In the genomic region with DNA sequence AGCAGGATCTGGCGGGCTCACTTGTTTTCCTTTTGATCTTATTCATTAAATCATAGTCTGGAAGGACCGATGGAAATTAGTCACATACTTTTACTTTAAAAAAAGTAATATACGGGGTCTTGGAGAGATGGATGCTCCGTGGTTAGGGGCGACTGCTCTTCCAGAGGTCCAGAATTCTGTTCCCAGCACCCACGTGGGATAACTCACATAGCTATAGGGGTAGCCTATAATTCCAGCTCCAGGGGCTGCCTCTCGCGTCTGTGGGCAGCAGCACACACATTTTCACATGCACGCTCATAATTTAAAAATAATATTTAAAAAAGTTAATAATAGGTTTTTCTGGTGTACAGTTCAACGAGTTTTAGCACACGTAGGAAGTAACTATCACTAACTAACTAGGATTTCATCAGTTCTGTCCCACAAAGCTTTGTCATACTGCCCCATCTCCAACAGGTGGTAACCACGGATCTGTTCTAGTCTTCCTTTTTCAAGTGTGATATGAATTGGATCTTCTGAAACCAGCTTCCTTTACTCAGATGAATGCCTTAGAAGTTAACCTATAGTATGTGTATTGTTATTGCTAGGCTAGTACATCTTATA, we compare ENCODE assay signal across 8 mouse cellular contexts. TPM values are rescaled to one million over a fixed set of nuclear protein-coding genes. Genes with fewer than 3 reads are reported as not detected.
DNase-seq lines count a peak whose midpoint lies in the region; ATAC-seq and TF ChIP-seq lines count a peak whose summit lies in the region.

No protein-coding gene starts in this region.

- H3K4me3 ChIP-seq in spleen, adult 2 months (ENCODE audit: extremely low read depth, insufficient read depth, insufficient read length), result peak overlapping the region; percentile 98
- peak overlapping the region; percentile 85 for H3K4me3 ChIP-seq in embryonic facial prominence, embryonic 13.5 days
- peak overlapping the region; percentile 92 for H3K4me3 ChIP-seq in limb, embryonic 14.5 days (replicated peaks; ENCODE audit: low read length)
- peak overlapping the region; percentile 87 for H3K4me3 ChIP-seq in stomach, embryonic 14.5 days (ENCODE audit: low read depth, low read length)

- no peaks in the 10 kb centered on the region for H3K9me3 ChIP-seq in embryonic facial prominence, embryonic 13.5 days
- no peaks in the 10 kb centered on the region for H3K9me3 ChIP-seq in limb, embryonic 14.5 days (ENCODE audit: control insufficient read depth, low read length)
- no peaks in the 10 kb centered on the region for H3K9me3 ChIP-seq in stomach, embryonic 14.5 days (ENCODE audit: control insufficient read depth, low read depth, low read length)

- intact Hi-C loops in left cerebral cortex, postnatal 10 days (cut with DNase I), result loop anchor here (5.0 kb wide), 2 partner anchors 40 to 60 kb away; no protein-coding TSS in a partner anchor

- ATAC-seq in embryonic facial prominence, embryonic 13.5 days (ENCODE audit: insufficient number of reproducible peaks, insufficient read depth, low FRiP score, low TSS enrichment, low read depth), result no peak
- no peak for ATAC-seq in limb, embryonic 14.5 days (ENCODE audit: low FRiP score, low read depth)
- no peak for ATAC-seq in stomach, embryonic 14.5 days (ENCODE audit: insufficient number of reproducible peaks, insufficient read depth, low FRiP score, low read depth)

- peaks cover 5% of the 10 kb centered on the region; the same call in 1 of the 2 replicates for H3K4me1 ChIP-seq in spleen, adult 2 months (ENCODE audit: control insufficient read depth, insufficient read depth, insufficient read length)
- peaks cover 12% of the 10 kb centered on the region for H3K4me1 ChIP-seq in embryonic facial prominence, embryonic 13.5 days
- H3K4me1 ChIP-seq in limb, embryonic 14.5 days (ENCODE audit: control insufficient read depth, insufficient read depth, low read length), result peaks cover 16% of the 10 kb centered on the region
- H3K4me1 ChIP-seq in stomach, embryonic 14.5 days (ENCODE audit: control insufficient read depth, insufficient read depth, low read length), result 0 out of 2 replicates have a peak, but pooled peaks cover 3% of the 10 kb centered on the region

- 1% methylated on average over 12 of the region's 12 CpGs for WGBS in spleen, adult 2 months
- WGBS in embryonic facial prominence, embryonic 13.5 days, result 19% methylated on average over 12 of the region's 12 CpGs
- 13% methylated on average over 12 of the region's 12 CpGs for WGBS in limb, embryonic 14.5 days
- 15% methylated on average over 12 of the region's 12 CpGs for WGBS in stomach, embryonic 14.5 days

- peaks cover 7% of the 10 kb centered on the region for H3K36me3 ChIP-seq in spleen, adult 2 months (ENCODE audit: control insufficient read depth, insufficient read depth, low read length)
- H3K36me3 ChIP-seq in embryonic facial prominence, embryonic 13.5 days, result peaks cover 11% of the 10 kb centered on the region
- peaks cover 14% of the 10 kb centered on the region for H3K36me3 ChIP-seq in limb, embryonic 14.5 days (ENCODE audit: control insufficient read depth, insufficient read depth, low read length)
- H3K36me3 ChIP-seq in stomach, embryonic 14.5 days (ENCODE audit: control insufficient read depth, insufficient read depth, low read length), result no peaks in the 10 kb centered on the region; the same call in 1 of the 2 replicates

- TF ChIP-seq POLR2A in spleen, adult 2 months (IDR thresholded peaks at IDR 0.05; ENCODE audit: low read depth, low read length), result no peak
- TF ChIP-seq POLR2A in limb, embryonic 14.5 days (IDR thresholded peaks at IDR 0.05; ENCODE audit: borderline replicate concordance, extremely low read depth, insufficient read depth, insufficient read length), result no peak

- peak overlapping the region; percentile 50 for H3K27ac ChIP-seq in spleen, adult 2 months (ENCODE audit: insufficient read depth, low read length)
- H3K27ac ChIP-seq in embryonic facial prominence, embryonic 13.5 days, result peak overlapping the region; percentile 95
- H3K27ac ChIP-seq in limb, embryonic 14.5 days (replicated peaks; ENCODE audit: low read depth, low read length), result no peak overlapping the region
- no peak overlapping the region for H3K27ac ChIP-seq in stomach, embryonic 14.5 days (ENCODE audit: low read length)

- no peaks in the 10 kb centered on the region for H3K27me3 ChIP-seq in spleen, adult 2 months (ENCODE audit: control insufficient read depth, insufficient read depth, low read length)
- H3K27me3 ChIP-seq in embryonic facial prominence, embryonic 13.5 days, result no peaks in the 10 kb centered on the region
- H3K27me3 ChIP-seq in limb, embryonic 14.5 days (ENCODE audit: control insufficient read depth, insufficient read depth, low read length), result no peaks in the 10 kb centered on the region
- H3K27me3 ChIP-seq in stomach, embryonic 14.5 days (ENCODE audit: control insufficient read depth, insufficient read depth, low read length), result no peaks in the 10 kb centered on the region

- no peak for DNase-seq in spleen, adult 2 months (ENCODE audit: low read depth in 1 of 2, low spot score in 2 of 2)
- DNase-seq in spleen, adult 18-20 months, result no peak
- no peak for DNase-seq in limb, embryonic 14.5 days (ENCODE audit: low spot score)
- no peak for DNase-seq in ovary, postnatal 14 days (ENCODE audit: low spot score)
- DNase-seq in kidney, adult 8-10 months, result no peak
- DNase-seq in left cerebral cortex, postnatal 10 days (ENCODE audit: extremely low spot score in 1 of 2, low spot score in 2 of 2), result no peak

- no peak for TF ChIP-seq CTCF in spleen, adult 2 months (IDR thresholded peaks at IDR 0.05; ENCODE audit: extremely low read depth, insufficient read depth, insufficient read length, insufficient replicate concordance)

- peak overlapping the region; percentile 72 for H3K4me2 ChIP-seq in embryonic facial prominence, embryonic 13.5 days
- H3K4me2 ChIP-seq in limb, embryonic 14.5 days (replicated peaks; ENCODE audit: low read depth, low read length, severe bottlenecking), result peak overlapping the region; percentile 77
- H3K4me2 ChIP-seq in stomach, embryonic 14.5 days (replicated peaks; ENCODE audit: low read depth, low read length), result peak overlapping the region; percentile 49

- peak overlapping the region; percentile 94 for H3K9ac ChIP-seq in embryonic facial prominence, embryonic 13.5 days
- H3K9ac ChIP-seq in limb, embryonic 14.5 days (ENCODE audit: low read depth, low read length, severe bottlenecking), result peak overlapping the region; percentile 91
- H3K9ac ChIP-seq in stomach, embryonic 14.5 days (replicated peaks; ENCODE audit: low read depth, low read length), result peak overlapping the region; percentile 12; the same call in 1 of the 2 replicates

RNA-seq across cellular contexts. Expression of a gene that starts 1.2 kb away (rescaled TPM):
- polyA plus RNA-seq in spleen, adult 2 months (2012; rRNA removed), result 69.7 and 79.4 TPM in 2 replicates
- polyA plus RNA-seq in embryonic facial prominence, embryonic 13.5 days (2015; fragmentation: Nextera tagmentation; extraction: Ambion mirVana), result 42.1 and 49.5 TPM in 2 replicates
- 25.6 and 25.8 TPM in 2 replicates for polyA plus RNA-seq in limb, embryonic 14.5 days (2012; rRNA removed)
- 27.5 and 32.9 TPM in 2 replicates for polyA plus RNA-seq in limb, embryonic 14.5 days (2014; fragmentation: Nextera tagmentation; extraction: Ambion mirVana)
- polyA plus RNA-seq in stomach, embryonic 14.5 days (2014; fragmentation: Nextera tagmentation; extraction: Ambion mirVana), result 25.2 and 26.9 TPM in 2 replicates
- 10 to 100 TPM; 10.9 to 11.5 TPM for total RNA-seq in left cerebral cortex, postnatal 10 days (2021)

Comparison
In these comparisons a context has a peak if more than half of its experiments do, and no peak if none do; other contexts are left out.
1. H3K27ac ChIP-seq: peak in spleen, adult 2 months (single experiment) and embryonic facial prominence, embryonic 13.5 days (single experiment); none in limb, embryonic 14.5 days (single experiment) and stomach, embryonic 14.5 days (single experiment).
2. H3K9ac ChIP-seq: peak in every context shown above with its lines; median percentile 94 in embryonic facial prominence, embryonic 13.5 days; 91 in limb, embryonic 14.5 days; 12 in stomach, embryonic 14.5 days.
3. Peak in every context shown above with its lines, with median percentiles within 50 percentile points of each other: H3K4me3 ChIP-seq and H3K4me2 ChIP-seq.